Mouse (Mus musculus) cerebellum, adult (tissue): ENCODE results near the gene Vamp5.

Source experiments
- ATAC-seq: cut with Nextera tagmentation; 2 replicates; pipeline ENCODE4 v1.9.2; 2017; ENCODE audit warnings: mild to moderate bottlenecking, moderate library complexity, mixed read lengths; ENCODE audit not compliant: insufficient number of reproducible peaks, low FRiP score, low TSS enrichment

Vamp5 gene

GRCm38 (mm10) chr6:72367460-72367974, 12.8 kb downstream of the Vamp5 start:
- ATAC-seq: no peak

- ATAC-seq: no peak
Observed at GRCm38 (mm10) chr6:72366844-72367443, 13.3 kb downstream of the Vamp5 start, which contains the start of gene Rnf181. Rnf181 (minus strand) TSS chr6:72366956.

GRCm38 (mm10) chr6:72366304-72366703, 14.0 kb downstream of the Vamp5 start:
- ATAC-seq: no peak

- no peak for ATAC-seq
Observed at GRCm38 (mm10) chr6:72364985-72365384, 15.3 kb downstream of the Vamp5 start.

- no peak for ATAC-seq
Observed at GRCm38 (mm10) chr6:72364009-72364408, 16.3 kb downstream of the Vamp5 start.

GRCm38 (mm10) chr6:72362132-72363028, 17.9 kb downstream of the Vamp5 start:
- ATAC-seq: peak; percentile 98

- ATAC-seq: no peak
Observed at GRCm38 (mm10) chr6:72361121-72361551, 19.1 kb downstream of the Vamp5 start.

GRCm38 (mm10) chr6:72360599-72360935, 19.7 kb downstream of the Vamp5 start:
- ATAC-seq: no peak

- ATAC-seq: no peak
Observed at GRCm38 (mm10) chr6:72359891-72360598, 20.2 kb downstream of the Vamp5 start.

GRCm38 (mm10) chr6:72359343-72359742, 20.9 kb downstream of the Vamp5 start:
- ATAC-seq: no peak

- ATAC-seq: no peak
Observed at GRCm38 (mm10) chr6:72358086-72358764, 22.0 kb downstream of the Vamp5 start.

GRCm38 (mm10) chr6:72357164-72358079, 22.8 kb downstream of the Vamp5 start:
- no peak for ATAC-seq

- no peak for ATAC-seq
Observed at GRCm38 (mm10) chr6:72356001-72356532, 24.2 kb downstream of the Vamp5 start.

GRCm38 (mm10) chr6:72355066-72355911, 25.0 kb downstream of the Vamp5 start, which contains the start of gene Tmem150a:
Tmem150a (plus strand) TSS chr6:72355447.
- ATAC-seq: peak; percentile 54

GRCm38 (mm10) chr6:72354025-72354424, 26.2 kb downstream of the Vamp5 start:
- no peak for ATAC-seq

GRCm38 (mm10) chr6:72352636-72353405, 27.4 kb downstream of the Vamp5 start:
- no peak for ATAC-seq

GRCm38 (mm10) chr6:72350214-72350613, 30.1 kb downstream of the Vamp5 start:
- no peak for ATAC-seq
